Mouse (Mus musculus): Measurements from ENCODE around the gene Atf4. TPM values are rescaled to one million over a fixed set of nuclear protein-coding genes. Genes with fewer than 3 reads are reported as not detected.

Gene Atf4
- polyA plus RNA-seq, 1 experiment from 2014 or later = 104 TPM

- ATAC-seq (ENCODE audit: low FRiP score, low TSS enrichment) = peak; percentile 97
- Histone ChIP-seq H3K4me2 (replicated peaks; ENCODE audit: low read depth) (peak within 1 kb of the TSS; percentile 73), H3K9me3 (ENCODE audit: control insufficient read depth, low read length) (no peaks in the 10 kb centered on the region), H3K9ac (ENCODE audit: low read length) (peak within 1 kb of the TSS; percentile 82), H3K27ac (replicated peaks) (peak within 1 kb of the TSS; percentile 82), H3K4me3 (ENCODE audit: low read depth, low read length) (peak within 1 kb of the TSS; percentile 69), H3K4me1 (replicated peaks; ENCODE audit: control insufficient read depth, insufficient read depth) (0 out of 2 replicates have a peak, but pooled peaks cover 2% of the 10 kb centered on the region), H3K36me3 (ENCODE audit: control insufficient read depth, insufficient read depth, low read length) (0 out of 2 replicates have a peak, but pooled peaks cover 4% of the 10 kb centered on the region), H3K27me3 (ENCODE audit: control insufficient read depth, insufficient read depth, low read length) (no peaks in the 10 kb centered on the region)
- WGBS = under 1% methylated on average over 60 of the region's 67 CpGs
- peak; percentile 99 for DNase-seq (ENCODE audit: low spot score)
- TF ChIP-seq EP300 (optimal IDR thresholded peaks at IDR 0.05) (no peak), CTCF (IDR thresholded peaks at IDR 0.05; ENCODE audit: low read depth) (peak; percentile 47; the same call in 1 of the 2 replicates)
Observed at GRCm38 (mm10) chr15:80233733-80234509, 21.1 kb upstream of the Atf4 start, which contains the start of gene Mief1. Mief1 (plus strand) TSS chr15:80234018.

GRCm38 (mm10) chr15:80235535-80235934 lies 19.4 kb upstream of the Atf4 start, which contains the start of gene AC140267.1:
AC140267.1 (plus strand) TSS chr15:80235835.
- Histone ChIP-seq H3K27me3 (ENCODE audit: control insufficient read depth, insufficient read depth, low read length) (no peaks in the 10 kb centered on the region), H3K36me3 (ENCODE audit: control insufficient read depth, insufficient read depth, low read length) (0 out of 2 replicates have a peak, but pooled peaks cover 4% of the 10 kb centered on the region), H3K4me1 (replicated peaks; ENCODE audit: control insufficient read depth, insufficient read depth) (0 out of 2 replicates have a peak, but pooled peaks cover 2% of the 10 kb centered on the region), H3K4me2 (replicated peaks; ENCODE audit: low read depth) (peak within 1 kb of the TSS; percentile 73), H3K9me3 (ENCODE audit: control insufficient read depth, low read length) (no peaks in the 10 kb centered on the region), H3K9ac (ENCODE audit: low read length) (peak within 1 kb of the TSS; percentile 82), H3K27ac (replicated peaks) (no peak within 1 kb of the TSS), H3K4me3 (ENCODE audit: low read depth, low read length) (peak within 1 kb of the TSS; percentile 69)
- ATAC-seq (ENCODE audit: low FRiP score, low TSS enrichment) (no peak), DNase-seq (ENCODE audit: low spot score) (no peak)
- WGBS = 91% methylated on average over 9 of the region's 9 CpGs
- no peak for TF ChIP-seq CTCF (IDR thresholded peaks at IDR 0.05; ENCODE audit: low read depth)
- TF ChIP-seq EP300 (optimal IDR thresholded peaks at IDR 0.05) = no peak

GRCm38 (mm10) chr15:80248135-80248534 lies 6.8 kb upstream of the Atf4 start:
- no peaks in the 10 kb centered on the region for H3K9me3 ChIP-seq (ENCODE audit: control insufficient read depth, low read length)
- ATAC-seq (ENCODE audit: low FRiP score, low TSS enrichment) = no peak
- no peak for TF ChIP-seq EP300 (optimal IDR thresholded peaks at IDR 0.05)
- TF ChIP-seq CTCF (IDR thresholded peaks at IDR 0.05; ENCODE audit: low read depth) = no peak
- 93% methylated on average over 12 of the region's 12 CpGs for WGBS
- no peak overlapping the region for H3K27ac ChIP-seq (replicated peaks)
- no peak for DNase-seq (ENCODE audit: low spot score)
- peaks cover 43% of the 10 kb centered on the region for H3K36me3 ChIP-seq (ENCODE audit: control insufficient read depth, insufficient read depth, low read length)
- no peak overlapping the region for H3K4me2 ChIP-seq (replicated peaks; ENCODE audit: low read depth)
- H3K4me3 ChIP-seq (ENCODE audit: low read depth, low read length) = no peak overlapping the region
- H3K27me3 ChIP-seq (ENCODE audit: control insufficient read depth, insufficient read depth, low read length) = no peaks in the 10 kb centered on the region
- H3K4me1 ChIP-seq (replicated peaks; ENCODE audit: control insufficient read depth, insufficient read depth) = no peaks in the 10 kb centered on the region
- H3K9ac ChIP-seq (ENCODE audit: low read length) = no peak overlapping the region

- TF ChIP-seq EP300 (optimal IDR thresholded peaks at IDR 0.05) (no peak), CTCF (IDR thresholded peaks at IDR 0.05; ENCODE audit: low read depth) (no peak)
- Histone ChIP-seq H3K4me3 (ENCODE audit: low read depth, low read length) (no peak overlapping the region), H3K36me3 (ENCODE audit: control insufficient read depth, insufficient read depth, low read length) (peaks cover 42% of the 10 kb centered on the region), H3K27me3 (ENCODE audit: control insufficient read depth, insufficient read depth, low read length) (no peaks in the 10 kb centered on the region), H3K27ac (replicated peaks) (no peak overlapping the region), H3K9ac (ENCODE audit: low read length) (no peak overlapping the region), H3K4me1 (replicated peaks; ENCODE audit: control insufficient read depth, insufficient read depth) (no peaks in the 10 kb centered on the region), H3K4me2 (replicated peaks; ENCODE audit: low read depth) (no peak overlapping the region), H3K9me3 (ENCODE audit: control insufficient read depth, low read length) (no peaks in the 10 kb centered on the region)
- no peak for DNase-seq (ENCODE audit: low spot score)
- ATAC-seq (ENCODE audit: low FRiP score, low TSS enrichment) = no peak
- 96% methylated on average over 1 of the region's 1 CpGs for WGBS
Observed at GRCm38 (mm10) chr15:80248596-80248995, 6.4 kb upstream of the Atf4 start.

- TF ChIP-seq CTCF (IDR thresholded peaks at IDR 0.05; ENCODE audit: low read depth) = no peak
- TF ChIP-seq EP300 (optimal IDR thresholded peaks at IDR 0.05) = no peak
- no peaks in the 10 kb centered on the region for H3K27me3 ChIP-seq (ENCODE audit: control insufficient read depth, insufficient read depth, low read length)
- peaks cover 42% of the 10 kb centered on the region for H3K36me3 ChIP-seq (ENCODE audit: control insufficient read depth, insufficient read depth, low read length)
- H3K4me1 ChIP-seq (replicated peaks; ENCODE audit: control insufficient read depth, insufficient read depth) = peaks cover 2% of the 10 kb centered on the region; the same call in 1 of the 2 replicates
- H3K9me3 ChIP-seq (ENCODE audit: control insufficient read depth, low read length) = no peaks in the 10 kb centered on the region
- H3K4me2 ChIP-seq (replicated peaks; ENCODE audit: low read depth) = no peak overlapping the region
- H3K4me3 ChIP-seq (ENCODE audit: low read depth, low read length) = no peak overlapping the region
- ATAC-seq (ENCODE audit: low FRiP score, low TSS enrichment) = no peak
- WGBS = 96% methylated on average over 10 of the region's 10 CpGs
- no peak overlapping the region for H3K27ac ChIP-seq (replicated peaks)
- no peak for DNase-seq (ENCODE audit: low spot score)
- H3K9ac ChIP-seq (ENCODE audit: low read length) = no peak overlapping the region
Observed at GRCm38 (mm10) chr15:80249672-80250071, 5.3 kb upstream of the Atf4 start.

GRCm38 (mm10) chr15:80250586-80250985 lies 4.4 kb upstream of the Atf4 start:
- TF ChIP-seq CTCF (IDR thresholded peaks at IDR 0.05; ENCODE audit: low read depth) = no peak
- no peak for TF ChIP-seq EP300 (optimal IDR thresholded peaks at IDR 0.05)
- H3K27me3 ChIP-seq (ENCODE audit: control insufficient read depth, insufficient read depth, low read length) = no peaks in the 10 kb centered on the region
- no peak overlapping the region for H3K4me2 ChIP-seq (replicated peaks; ENCODE audit: low read depth)
- DNase-seq (ENCODE audit: low spot score) (no peak), ATAC-seq (ENCODE audit: low FRiP score, low TSS enrichment) (no peak)
- H3K9me3 ChIP-seq (ENCODE audit: control insufficient read depth, low read length) = no peaks in the 10 kb centered on the region
- H3K9ac ChIP-seq (ENCODE audit: low read length) = no peak overlapping the region
- H3K4me3 ChIP-seq (ENCODE audit: low read depth, low read length) = no peak overlapping the region
- 74% methylated on average over 6 of the region's 6 CpGs for WGBS
- H3K4me1 ChIP-seq (replicated peaks; ENCODE audit: control insufficient read depth, insufficient read depth) = peaks cover 2% of the 10 kb centered on the region; the same call in 1 of the 2 replicates
- peaks cover 39% of the 10 kb centered on the region for H3K36me3 ChIP-seq (ENCODE audit: control insufficient read depth, insufficient read depth, low read length)
- no peak overlapping the region; the same call in 1 of the 2 replicates for H3K27ac ChIP-seq (replicated peaks)

Measured in stomach, postnatal 0 days (tissue).